Mouse (Mus musculus) G1E (cell line): ENCODE data around the gene Etv1.

Source experiments
- CTCF ChIP-seq: IDR thresholded peaks from 2 replicates; pipeline ENCODE4 v1.5.1; 2012; ENCODE audit warnings: low read depth, low read length, inconsistent platforms, mixed read lengths
- GATA1 ChIP-seq: IDR thresholded peaks from 2 replicates; pipeline ENCODE4 v1.6.1; 2012; ENCODE audit warnings: borderline replicate concordance, low read length, inconsistent platforms, mixed read lengths
- GATA2 ChIP-seq: IDR thresholded peaks from 2 replicates; pipeline ENCODE4 v1.6.1; 2012; ENCODE audit warnings: low read depth, low read length, inconsistent platforms, borderline replicate concordance
- POLR2AphosphoS5 ChIP-seq: IDR thresholded peaks from 2 replicates; pipeline ENCODE4 v1.6.1; 2012; ENCODE audit warnings: low read depth, low read length, inconsistent platforms; ENCODE audit not compliant: insufficient replicate concordance
- TAL1 ChIP-seq: conservative IDR thresholded peaks from 2 replicates; pipeline ENCODE4 v1.6.1; 2012; ENCODE audit warnings: low read depth, low read length, inconsistent platforms, mixed read lengths

GRCm38 (mm10) chr12:38843801-38844295 is 64.7 kb downstream of the Etv1 start:
- TF ChIP-seq CTCF = no peak
- TF ChIP-seq GATA1 = no peak
- TF ChIP-seq TAL1 = no peak
- TF ChIP-seq POLR2AphosphoS5 = no peak
- no peak for TF ChIP-seq GATA2
